Mouse (Mus musculus): Measurements from ENCODE around the gene Arglu1. TPM values are rescaled to one million over a fixed set of nuclear protein-coding genes. Genes with fewer than 3 reads are reported as not detected.

Arglu1 gene
- polyA plus RNA-seq, 1 experiment from 2014 or later = 200 TPM

- 5% methylated on average over 4 of the region's 4 CpGs for WGBS
- Histone ChIP-seq H3K27ac (no peak overlapping the region), H3K36me3 (peaks cover 14% of the 10 kb centered on the region), H3K4me3 (no peak overlapping the region), H3K9me3 (no peaks in the 10 kb centered on the region), H3K4me2 (no peak overlapping the region), H3K27me3 (no peaks in the 10 kb centered on the region), H3K4me1 (replicated peaks) (peaks cover 74% of the 10 kb centered on the region), H3K9ac (no peak overlapping the region)
- ATAC-seq (ENCODE audit: low FRiP score) = no peak
Observed at GRCm38 (mm10) chr8:8640264-8640588, 50.1 kb downstream of the Arglu1 start.

- H3K9ac ChIP-seq = no peak overlapping the region
- no peaks in the 10 kb centered on the region for H3K9me3 ChIP-seq
- no peak overlapping the region for H3K4me3 ChIP-seq
- ATAC-seq (ENCODE audit: low FRiP score) = no peak
- peaks cover 74% of the 10 kb centered on the region for H3K4me1 ChIP-seq (replicated peaks)
- 42% methylated on average over 8 of the region's 8 CpGs for WGBS
- H3K27ac ChIP-seq = peak overlapping the region; percentile 20; the same call in 1 of the 2 replicates
- H3K27me3 ChIP-seq = no peaks in the 10 kb centered on the region
- no peak overlapping the region for H3K4me2 ChIP-seq
- peaks cover 14% of the 10 kb centered on the region for H3K36me3 ChIP-seq
Observed at GRCm38 (mm10) chr8:8639569-8640263, 50.6 kb downstream of the Arglu1 start.

- WGBS = 76% methylated on average over 7 of the region's 7 CpGs
- Histone ChIP-seq H3K9ac (no peak overlapping the region), H3K9me3 (no peaks in the 10 kb centered on the region), H3K4me2 (no peak overlapping the region), H3K27me3 (no peaks in the 10 kb centered on the region), H3K36me3 (peaks cover 8% of the 10 kb centered on the region; the same call in 1 of the 2 replicates), H3K4me3 (no peak overlapping the region), H3K4me1 (replicated peaks) (peaks cover 55% of the 10 kb centered on the region), H3K27ac (no peak overlapping the region)
- ATAC-seq (ENCODE audit: low FRiP score) = no peak
Observed at GRCm38 (mm10) chr8:8631394-8631793, 58.9 kb downstream of the Arglu1 start.

- no peak for ATAC-seq (ENCODE audit: low FRiP score)
- no peaks in the 10 kb centered on the region for H3K27me3 ChIP-seq
- H3K4me3 ChIP-seq = no peak overlapping the region
- no peaks in the 10 kb centered on the region for H3K9me3 ChIP-seq
- 66% methylated on average over 7 of the region's 7 CpGs for WGBS
- no peak overlapping the region for H3K4me2 ChIP-seq
- no peak overlapping the region; the same call in 1 of the 2 replicates for H3K27ac ChIP-seq
- peaks cover 33% of the 10 kb centered on the region for H3K36me3 ChIP-seq
- H3K9ac ChIP-seq = no peak overlapping the region
- H3K4me1 ChIP-seq (replicated peaks) = peaks cover 52% of the 10 kb centered on the region
Observed at GRCm38 (mm10) chr8:8624017-8624416, 66.3 kb downstream of the Arglu1 start.

- WGBS = 68% methylated on average over 8 of the region's 8 CpGs
- Histone ChIP-seq H3K4me1 (replicated peaks) (peaks cover 51% of the 10 kb centered on the region), H3K9me3 (no peaks in the 10 kb centered on the region), H3K27ac (no peak overlapping the region), H3K36me3 (peaks cover 33% of the 10 kb centered on the region), H3K27me3 (no peaks in the 10 kb centered on the region), H3K9ac (no peak overlapping the region), H3K4me3 (no peak overlapping the region), H3K4me2 (no peak overlapping the region)
- ATAC-seq (ENCODE audit: low FRiP score) = no peak
Observed at GRCm38 (mm10) chr8:8623486-8623885, 66.8 kb downstream of the Arglu1 start.

- Histone ChIP-seq H3K27ac (peak overlapping the region; percentile 6; the same call in 1 of the 2 replicates), H3K4me1 (replicated peaks) (peaks cover 50% of the 10 kb centered on the region), H3K36me3 (peaks cover 36% of the 10 kb centered on the region), H3K9me3 (no peaks in the 10 kb centered on the region), H3K9ac (no peak overlapping the region), H3K4me3 (no peak overlapping the region), H3K27me3 (no peaks in the 10 kb centered on the region), H3K4me2 (no peak overlapping the region)
- ATAC-seq (ENCODE audit: low FRiP score) = no peak
- 70% methylated on average over 3 of the region's 3 CpGs for WGBS
Observed at GRCm38 (mm10) chr8:8622476-8622875, 67.8 kb downstream of the Arglu1 start.

- no peak for ATAC-seq (ENCODE audit: low FRiP score)
- H3K36me3 ChIP-seq = peaks cover 37% of the 10 kb centered on the region
- H3K4me2 ChIP-seq = no peak overlapping the region
- H3K9ac ChIP-seq = no peak overlapping the region
- WGBS = 75% methylated on average over 12 of the region's 12 CpGs
- H3K4me3 ChIP-seq = no peak overlapping the region
- H3K9me3 ChIP-seq = no peaks in the 10 kb centered on the region
- peaks cover 50% of the 10 kb centered on the region for H3K4me1 ChIP-seq (replicated peaks)
- H3K27me3 ChIP-seq = no peaks in the 10 kb centered on the region
- peak overlapping the region; percentile 6; the same call in 1 of the 2 replicates for H3K27ac ChIP-seq
Observed at GRCm38 (mm10) chr8:8622031-8622430, 68.3 kb downstream of the Arglu1 start.

- no peaks in the 10 kb centered on the region for H3K27me3 ChIP-seq
- no peaks in the 10 kb centered on the region for H3K9me3 ChIP-seq
- H3K9ac ChIP-seq = no peak overlapping the region
- no peak overlapping the region for H3K4me3 ChIP-seq
- ATAC-seq (ENCODE audit: low FRiP score) = no peak
- no peak overlapping the region for H3K4me2 ChIP-seq
- H3K27ac ChIP-seq = 0 out of 2 replicates have a peak overlapping the region, but pooled peaks have one; percentile 30
- 84% methylated on average over 16 of the region's 16 CpGs for WGBS
- peaks cover 41% of the 10 kb centered on the region for H3K36me3 ChIP-seq
- peaks cover 50% of the 10 kb centered on the region for H3K4me1 ChIP-seq (replicated peaks)
Observed at GRCm38 (mm10) chr8:8621236-8621917, 68.9 kb downstream of the Arglu1 start.

GRCm38 (mm10) chr8:8620536-8620935 lies 69.8 kb downstream of the Arglu1 start:
- 83% methylated on average over 21 of the region's 21 CpGs for WGBS
- Histone ChIP-seq H3K4me1 (replicated peaks) (peaks cover 50% of the 10 kb centered on the region), H3K36me3 (peaks cover 41% of the 10 kb centered on the region), H3K9me3 (no peaks in the 10 kb centered on the region), H3K27ac (peak overlapping the region; percentile 30; the same call in 1 of the 2 replicates), H3K4me2 (no peak overlapping the region), H3K27me3 (no peaks in the 10 kb centered on the region), H3K9ac (no peak overlapping the region), H3K4me3 (no peak overlapping the region)
- ATAC-seq (ENCODE audit: low FRiP score) = no peak

- Histone ChIP-seq H3K27me3 (no peaks in the 10 kb centered on the region), H3K4me3 (no peak overlapping the region), H3K9ac (peak overlapping the region; percentile 46; the same call in 1 of the 2 replicates), H3K27ac (no peak overlapping the region), H3K9me3 (no peaks in the 10 kb centered on the region), H3K4me2 (no peak overlapping the region), H3K4me1 (replicated peaks) (peaks cover 50% of the 10 kb centered on the region), H3K36me3 (peaks cover 41% of the 10 kb centered on the region)
- 0 out of 2 replicates have a peak, but pooled peaks have one; percentile 52 for ATAC-seq (ENCODE audit: low FRiP score)
- 25% methylated on average over 19 of the region's 19 CpGs for WGBS
Observed at GRCm38 (mm10) chr8:8619221-8620194, 70.8 kb downstream of the Arglu1 start.

All from hindbrain, embryonic 13.5 days (tissue).